16 mouse cellular contexts compared by ENCODE assay signal in the genomic region with DNA sequence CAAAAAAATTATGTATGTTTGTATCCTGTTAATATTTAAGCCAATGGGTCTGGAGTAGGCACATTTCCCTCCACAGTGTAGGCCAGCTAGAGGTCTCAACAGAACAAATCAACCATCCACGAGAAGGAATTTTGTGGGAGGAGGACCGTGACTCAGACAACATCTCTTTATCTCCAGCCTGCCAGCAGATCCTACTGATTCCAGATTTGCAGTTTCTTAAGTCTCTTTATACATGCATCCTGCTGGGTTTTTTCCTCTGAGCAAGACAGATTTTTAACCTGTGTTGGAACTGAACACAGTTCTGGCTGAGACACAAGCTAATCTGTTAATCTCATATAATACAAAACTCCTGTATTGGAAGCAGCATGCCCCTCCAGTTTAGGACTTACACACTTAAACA.
"Had no signal": no experiment of that assay in that cellular context is flagged by ENCODE, and none has a peak within 500 bp of the region (broad histone marks: within the 10 kb centered on the region; RNA-seq: fewer than 3 reads in every experiment).

No protein-coding gene starts in this region.

- DNase-seq: kidney, postnatal 25 days; layer of hippocampus, adult 9-11 months; liver; lung, adult 18-20 months; lung, postnatal 14 days; lung, postnatal 4 days; midbrain, embryonic 14.5 days; thymus, adult 18-20 months; thymus, postnatal 36 days had no signal

- H3K27ac ChIP-seq: kidney, postnatal 0 days; limb, embryonic 10.5 days; limb, embryonic 13.5 days; liver, embryonic 12.5 days; liver, embryonic 15.5 days; lung, embryonic 15.5 days had no signal

- H3K4me3 ChIP-seq: layer of hippocampus, adult 2 months; limb, embryonic 10.5 days; limb, embryonic 13.5 days; liver, embryonic 12.5 days; liver, embryonic 15.5 days; lung, embryonic 15.5 days had no signal
